Mouse (Mus musculus) embryonic fibroblast, embryonic 13.5 days (primary cell): ENCODE data around the gene Slc44a3.

ENCODE experiments used
- CTCF ChIP-seq: IDR thresholded peaks from 2 replicates; pipeline ENCODE4 v1.5.1; 2011; ENCODE audit warnings: mild to moderate bottlenecking, control low read depth, low read length, moderate library complexity, borderline replicate concordance; ENCODE audit not compliant: insufficient read depth
- POLR2A ChIP-seq: IDR thresholded peaks from 2 replicates; pipeline ENCODE4 v1.6.1; 2011; ENCODE audit warnings: low read depth, mild to moderate bottlenecking, control low read depth, low read length, moderate library complexity

DNA sequence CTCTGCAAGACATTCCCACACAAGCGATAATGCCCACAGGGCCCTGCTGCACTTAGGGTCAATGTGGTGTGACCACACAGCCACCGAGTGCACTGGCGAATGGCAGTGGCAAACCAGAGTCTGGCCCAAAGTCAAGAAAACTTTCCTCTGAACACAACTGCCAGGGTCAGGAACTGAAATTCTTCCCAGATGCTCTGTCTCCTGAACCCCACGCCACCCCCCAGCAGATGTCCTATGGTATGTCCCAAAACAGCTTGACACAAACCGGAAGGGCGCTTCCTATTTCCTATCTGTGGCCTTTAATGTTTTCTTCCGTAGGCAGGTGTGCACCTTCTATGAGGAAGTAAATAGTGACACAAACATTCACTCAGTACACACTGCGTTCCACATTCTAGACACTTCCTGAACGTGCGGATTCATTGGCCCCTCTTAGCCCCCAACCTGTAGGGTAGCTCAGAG lies 65.1 kb downstream of the Slc44a3 start:
- TF ChIP-seq POLR2A, result no peak
- no peak for TF ChIP-seq CTCF
